Mouse (Mus musculus): Measurements from ENCODE around the gene Prdx2.

Gene Prdx2

GRCm38 (mm10) chr8:84997649-84998295, 28.4 kb downstream of the Prdx2 start:
- peak; percentile 96 for DNase-seq (ENCODE audit: low read depth, low spot score)

DNA sequence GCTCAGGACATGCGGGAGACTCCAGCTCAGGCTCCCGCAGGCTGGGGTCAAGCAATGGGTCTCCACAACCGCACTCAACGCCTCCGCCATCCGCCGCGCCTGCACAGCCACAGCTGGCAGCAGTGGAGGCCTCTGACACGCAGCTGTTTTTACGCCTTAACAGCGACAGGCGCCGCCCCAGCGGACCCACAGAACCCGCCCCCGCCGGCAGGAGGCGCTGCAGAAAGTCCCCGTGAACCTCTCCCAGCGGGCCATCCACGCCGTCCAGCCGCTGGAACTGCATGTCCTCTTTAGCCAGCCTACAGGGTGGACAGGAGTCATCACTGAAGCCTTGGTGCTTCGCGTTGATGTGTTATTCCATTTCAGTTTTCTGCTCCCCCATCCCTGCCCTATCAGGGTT, 38.3 kb downstream of the Prdx2 start:
- peak; percentile 82 for DNase-seq (ENCODE audit: low read depth, low spot score)

GRCm38 (mm10) chr8:85011242-85011641, 41.9 kb downstream of the Prdx2 start:
- DNase-seq (ENCODE audit: low read depth, low spot score), result peak; percentile 58

DNA sequence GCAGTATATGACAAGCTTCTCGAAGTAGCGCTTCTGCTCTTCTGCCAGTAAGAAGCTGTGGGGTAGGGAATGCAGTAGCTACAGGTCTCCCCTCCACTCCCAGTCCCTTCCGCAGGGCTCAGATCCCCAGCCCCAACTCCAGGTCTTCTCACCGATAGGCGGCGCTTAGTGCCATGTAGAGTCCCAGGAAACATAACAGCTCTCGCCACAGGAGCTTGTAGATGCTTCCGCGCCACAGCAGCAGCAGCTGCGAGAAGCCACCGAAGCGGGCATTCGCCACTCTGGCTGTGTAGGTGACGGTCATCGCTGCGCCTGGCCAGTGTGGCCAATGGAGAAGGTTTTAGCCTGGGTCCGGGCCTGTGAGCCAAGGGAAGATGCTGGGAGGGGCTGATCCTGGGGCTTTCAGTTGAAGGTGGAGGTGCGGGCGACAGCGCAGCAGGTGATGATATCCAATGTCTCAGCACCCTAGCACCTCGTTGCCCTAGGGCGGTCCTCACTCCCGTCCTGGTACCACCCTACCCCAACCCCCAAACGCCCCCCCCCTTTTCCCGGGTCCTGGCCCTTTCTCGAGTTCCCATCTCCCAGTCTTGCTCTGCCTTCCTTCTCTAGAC, 43.9 kb downstream of the Prdx2 start:
- DNase-seq (ENCODE audit: low read depth, low spot score), result peak; percentile 94

GRCm38 (mm10) chr8:85014431-85014830, 45.0 kb downstream of the Prdx2 start, which contains the start of gene Best2:
Gene Best2 (minus strand): TSS chr8:85014531.
- DNase-seq (ENCODE audit: low read depth, low spot score), result no peak

- no peak for DNase-seq (ENCODE audit: low read depth, low spot score)
These were observed 47.3 kb downstream of the Prdx2 start for GRCm38 (mm10) chr8:85016724-85017123.

- DNase-seq (ENCODE audit: low read depth, low spot score), result peak; percentile 49
These were observed 47.8 kb downstream of the Prdx2 start for GRCm38 (mm10) chr8:85017209-85017608.

GRCm38 (mm10) chr8:85021514-85022055, 52.2 kb downstream of the Prdx2 start:
- peak; percentile 77 for DNase-seq (ENCODE audit: low read depth, low spot score)

GRCm38 (mm10) chr8:85023846-85024245, 54.5 kb downstream of the Prdx2 start:
- DNase-seq (ENCODE audit: low read depth, low spot score), result no peak

All from R1 (cell line).